Mouse (Mus musculus): ENCODE results near the gene Orai2.

DNA sequence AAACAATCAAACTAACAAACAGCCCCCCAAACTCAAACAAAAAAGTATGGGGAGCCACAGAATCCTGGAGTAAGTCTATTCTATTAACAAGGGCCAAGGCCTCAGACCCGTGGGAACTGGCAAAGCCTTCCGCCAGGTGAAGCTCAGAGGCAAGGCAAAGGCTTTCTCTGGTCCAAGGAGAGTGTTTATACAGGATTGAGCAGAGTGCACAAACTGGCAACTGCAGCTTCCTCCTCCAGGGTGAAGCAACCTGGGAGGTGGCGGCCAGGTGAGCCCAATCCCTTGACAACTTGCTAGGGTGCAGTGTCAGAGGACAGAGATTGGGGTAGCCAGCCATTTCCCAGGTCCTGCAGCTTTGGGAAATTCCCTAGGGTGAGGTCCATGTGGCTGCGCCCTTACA lies 3.2 kb downstream of the Orai2 start:
- no peak for TF ChIP-seq CTCF (conservative IDR thresholded peaks at IDR 0.05; ENCODE audit: insufficient read depth, insufficient read length, low read depth, low read length)
- no peak for TF ChIP-seq POLR2A (IDR thresholded peaks at IDR 0.05; ENCODE audit: low read depth, low read length)

All from kidney, adult 2 months (tissue).